Mouse (Mus musculus): ENCODE measurements around the gene Boc.

The Boc gene

GRCm38 (mm10) chr16:44558471-44559329 is at the start of gene Boc:
Boc (minus strand) TSS chr16:44558897.
- no peak for DNase-seq (ENCODE audit: low spot score)

DNA sequence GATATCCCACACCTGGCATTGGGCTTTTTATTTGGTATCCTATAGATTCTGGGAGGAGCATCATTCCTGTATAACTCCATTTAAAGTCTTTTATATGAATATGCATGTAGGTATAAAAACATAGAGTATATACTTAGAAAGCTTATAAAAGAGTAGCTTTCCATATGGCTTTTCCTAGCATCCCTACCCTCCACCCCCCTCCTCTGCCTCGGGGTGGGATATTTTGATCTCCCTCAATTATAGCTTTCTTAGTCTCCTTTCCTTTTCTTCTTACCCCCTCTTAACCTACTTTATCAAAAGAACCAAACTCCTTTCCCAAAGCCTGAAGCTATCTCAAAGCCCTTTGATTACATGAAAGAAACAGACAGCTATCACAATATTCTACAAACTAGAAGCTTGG is 47.9 kb upstream of the Boc start:
- DNase-seq (ENCODE audit: low spot score): no peak

DNA sequence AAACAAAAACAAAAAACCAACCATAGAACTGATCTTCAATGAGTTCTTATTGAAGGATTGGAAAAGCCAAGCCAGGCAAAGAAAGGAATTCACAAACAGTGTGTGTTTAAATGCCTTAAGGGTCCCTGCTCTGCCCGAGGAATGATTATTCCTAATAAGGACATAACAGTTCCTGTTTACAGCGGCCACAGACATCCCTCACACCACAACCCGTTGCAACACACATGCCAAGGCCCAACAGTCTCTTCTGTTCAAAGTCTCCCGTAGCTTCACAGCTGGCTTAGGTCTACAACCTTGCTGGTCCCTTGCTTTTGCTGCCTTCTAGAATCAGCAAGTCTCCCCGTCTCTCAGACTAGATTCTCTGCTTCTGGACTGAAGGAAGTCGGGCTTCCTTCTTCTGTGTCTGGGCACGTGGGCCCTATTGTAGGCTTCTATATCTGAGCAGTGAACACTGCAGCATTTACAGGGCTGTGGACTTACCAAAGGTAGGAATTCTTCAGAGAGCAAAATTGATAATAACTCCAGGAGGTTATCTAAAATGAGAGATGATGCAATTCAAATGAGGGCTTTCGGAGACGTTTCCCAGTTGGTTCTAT is 45.4 kb upstream of the Boc start:
- DNase-seq (ENCODE audit: low spot score): no peak

GRCm38 (mm10) chr16:44601999-44602794 is 43.5 kb upstream of the Boc start:
- DNase-seq (ENCODE audit: low spot score): no peak

GRCm38 (mm10) chr16:44601182-44601581 is 42.5 kb upstream of the Boc start:
- DNase-seq (ENCODE audit: low spot score): no peak

GRCm38 (mm10) chr16:44597106-44597806 is 38.6 kb upstream of the Boc start:
- DNase-seq (ENCODE audit: low spot score): no peak

DNA sequence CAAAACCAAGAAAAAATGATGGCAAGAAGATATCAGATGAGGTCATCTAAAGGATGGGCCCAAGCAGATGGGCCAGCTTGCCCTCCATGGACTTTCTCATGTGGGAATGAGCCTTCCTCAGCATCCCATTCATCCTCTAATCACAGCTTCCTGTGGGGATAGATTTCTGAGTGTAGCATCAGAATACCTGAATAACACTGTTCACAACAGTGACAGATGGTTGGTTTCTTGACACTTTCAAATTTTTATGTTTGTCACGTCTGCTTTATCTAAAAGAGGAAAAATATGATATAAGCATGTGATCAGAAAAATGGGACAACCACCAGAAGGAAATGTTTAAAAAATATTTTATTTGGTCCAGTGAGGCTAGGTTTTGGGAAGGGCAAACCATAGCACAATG is 30.8 kb upstream of the Boc start:
- DNase-seq (ENCODE audit: low spot score): no peak

DNA sequence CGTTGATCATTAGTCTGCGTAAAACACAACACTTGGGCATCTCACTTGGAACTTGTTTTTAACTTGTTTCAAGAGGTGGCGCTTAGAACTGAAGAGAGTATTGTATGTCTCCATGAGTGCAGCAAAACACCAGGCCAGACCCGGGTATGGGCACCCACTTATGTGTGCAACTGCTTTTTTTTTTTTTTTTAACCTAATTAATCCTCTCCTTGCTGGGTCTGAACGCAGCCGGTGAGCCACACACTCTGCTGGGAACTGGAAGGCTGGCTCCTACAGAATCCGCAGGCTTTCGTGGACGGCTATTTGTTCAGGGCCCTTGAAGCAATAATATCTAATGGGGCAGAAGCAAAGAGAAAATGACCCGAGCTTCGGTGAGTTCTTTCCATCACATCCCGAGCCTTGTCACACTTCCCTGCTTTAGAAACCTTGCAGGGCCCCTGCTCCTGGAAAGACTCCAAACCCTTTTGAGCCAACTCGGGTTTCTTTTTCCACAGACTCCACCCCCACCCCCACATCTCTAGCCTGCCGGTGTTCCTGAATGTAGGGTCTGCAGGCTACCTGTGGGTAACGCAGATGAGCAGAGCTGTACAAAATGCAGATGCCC is 20.8 kb upstream of the Boc start:
- DNase-seq (ENCODE audit: low spot score): no peak

DNA sequence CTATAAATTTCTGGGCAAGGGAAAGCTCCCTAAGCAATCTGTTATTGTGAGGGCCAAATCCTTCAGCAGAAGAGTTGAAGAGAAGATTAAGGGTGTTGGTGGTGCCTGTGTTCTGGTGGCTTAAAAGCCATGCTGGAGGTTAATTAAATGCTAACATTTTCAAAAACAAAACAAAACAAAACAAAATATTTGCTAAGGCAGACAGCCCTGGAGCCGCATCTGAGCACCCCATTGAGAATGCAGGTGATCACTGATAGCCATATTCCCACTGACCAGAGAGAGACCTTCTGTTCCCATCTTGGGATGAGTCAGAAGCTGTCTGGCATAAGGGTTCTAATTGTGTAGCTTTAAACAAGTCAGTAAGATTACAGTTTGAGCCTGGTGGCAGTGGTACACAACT is 19.9 kb upstream of the Boc start:
- no peak for DNase-seq (ENCODE audit: low spot score)

- DNase-seq (ENCODE audit: low spot score): no peak
Measured at GRCm38 (mm10) chr16:44568056-44568455, 9.4 kb upstream of the Boc start.

- no peak for DNase-seq (ENCODE audit: low spot score)
Measured at GRCm38 (mm10) chr16:44565328-44566210, 6.9 kb upstream of the Boc start.

- no peak for DNase-seq (ENCODE audit: low spot score)
Measured at GRCm38 (mm10) chr16:44564359-44564758, 5.7 kb upstream of the Boc start.

DNA sequence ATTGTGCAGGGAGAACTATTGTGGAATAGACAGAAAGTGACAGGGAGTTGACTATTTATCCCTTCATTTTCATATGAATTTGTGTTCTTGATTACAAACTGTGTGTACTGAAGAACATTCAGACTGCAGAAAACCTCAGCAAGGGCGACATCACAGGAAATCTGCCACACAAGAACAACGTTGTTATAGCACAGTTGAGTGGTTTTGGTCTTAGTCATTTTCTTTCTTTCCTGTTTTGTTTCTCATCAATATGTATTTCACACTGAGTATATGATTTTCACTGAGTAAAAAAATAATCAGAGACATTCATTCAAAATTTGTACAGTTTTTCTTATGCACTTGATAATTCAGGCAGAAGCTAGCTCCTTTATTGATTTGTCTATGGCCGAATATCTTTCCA is 3.4 kb upstream of the Boc start:
- no peak for DNase-seq (ENCODE audit: low spot score)

DNA sequence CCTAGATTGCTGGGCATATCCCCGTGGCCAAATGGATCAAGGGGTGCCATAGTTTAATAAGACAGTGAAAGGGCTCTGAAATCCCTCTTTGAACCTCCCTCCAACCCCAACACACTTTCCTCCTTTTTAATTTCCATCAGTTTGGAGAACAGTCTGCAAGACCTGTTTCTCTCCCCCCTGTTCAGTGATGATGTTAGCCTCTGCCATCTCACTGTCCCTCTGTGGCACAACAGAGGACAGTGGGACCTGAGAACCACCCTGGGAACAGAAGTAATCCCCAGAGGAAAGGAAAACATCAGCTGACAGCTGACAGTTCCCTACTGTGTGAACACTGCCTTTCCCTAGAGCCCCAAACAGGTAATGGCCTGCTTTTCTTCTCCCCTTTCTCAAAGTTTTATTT is 1.5 kb upstream of the Boc start:
- no peak for DNase-seq (ENCODE audit: low spot score)

DNA sequence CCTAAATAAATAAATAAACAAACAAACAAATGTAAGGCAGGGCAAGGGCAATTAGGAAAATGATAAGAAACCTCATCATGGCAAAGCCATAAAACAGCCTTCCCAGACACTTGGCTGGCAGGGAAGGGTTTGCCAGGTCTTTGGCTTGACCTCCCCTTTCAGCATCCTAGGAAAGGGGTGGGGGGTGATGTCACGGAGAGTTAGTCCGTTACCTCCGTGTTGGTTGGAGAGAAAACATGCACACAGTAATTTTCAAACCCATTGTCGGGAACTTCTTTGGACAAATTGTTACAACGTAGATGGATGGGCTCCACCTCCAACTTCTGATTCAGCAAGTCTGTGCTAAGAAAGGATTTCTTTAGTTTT is 616 bp upstream of the Boc start:
- DNase-seq (ENCODE audit: low spot score): no peak

- no peak for DNase-seq (ENCODE audit: low spot score)
Measured at GRCm38 (mm10) chr16:44557661-44558470, 831 bp downstream of the Boc start.

DNA sequence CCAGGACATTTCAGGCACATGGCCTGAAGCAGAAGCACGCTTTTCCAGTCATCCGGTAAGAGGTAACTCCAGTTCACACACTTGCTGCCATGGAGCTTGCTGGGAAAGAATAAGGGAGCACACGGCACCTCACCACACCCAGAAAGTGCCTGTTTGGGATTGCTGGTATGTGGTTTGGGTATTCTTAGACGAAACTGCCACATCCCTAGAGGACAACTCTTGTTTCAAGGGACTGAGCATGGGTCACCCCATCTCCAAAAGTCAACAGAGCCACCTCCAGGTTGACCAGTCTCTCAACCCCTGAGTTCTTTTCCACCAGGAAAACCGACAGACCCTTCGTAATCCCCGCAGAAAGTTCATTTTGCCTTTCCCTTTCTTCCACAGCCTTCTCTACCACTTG is 1.6 kb downstream of the Boc start:
- no peak for DNase-seq (ENCODE audit: low spot score)

DNA sequence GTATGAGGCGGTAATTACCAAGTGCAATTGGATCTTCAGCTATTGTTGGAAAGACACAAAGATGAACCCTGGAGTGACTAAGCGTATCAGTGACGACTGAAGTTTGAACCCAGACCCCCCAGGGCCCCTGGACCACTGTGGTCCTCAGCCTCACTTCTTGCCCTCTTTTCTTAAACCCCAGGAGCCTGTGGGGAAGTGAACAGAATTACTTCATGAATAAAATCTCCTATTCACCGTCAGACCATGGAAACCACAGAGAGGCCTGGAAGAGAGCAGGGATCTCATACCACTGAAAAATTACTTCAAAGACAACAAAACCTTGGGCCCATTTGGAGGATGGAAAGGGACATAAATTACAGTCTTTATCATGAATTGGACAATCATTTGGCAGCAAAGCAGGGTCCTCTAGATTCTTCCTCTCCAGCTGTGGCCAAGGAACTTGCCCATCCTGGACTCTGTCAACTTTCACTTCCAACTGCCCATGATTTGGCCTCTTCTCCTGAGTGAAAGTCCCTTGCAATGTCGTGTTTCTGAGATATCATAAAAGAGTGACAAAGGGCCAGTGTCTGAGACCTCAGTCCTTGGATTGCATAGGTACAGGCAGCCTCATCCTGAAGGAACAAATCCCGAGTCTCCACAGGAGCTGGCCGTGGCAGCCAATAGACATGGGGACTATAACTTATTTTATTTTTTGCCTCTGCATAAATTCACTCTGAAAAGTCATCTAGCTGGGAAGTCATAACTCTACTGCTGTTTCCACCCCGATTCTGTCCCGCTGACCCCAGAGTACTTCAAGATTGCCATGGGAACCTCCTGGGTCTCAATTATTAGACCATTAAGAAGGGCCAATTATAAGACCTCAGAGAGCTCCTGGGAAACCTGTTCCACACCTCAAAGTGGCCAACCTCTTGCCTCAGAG is 2.6 kb downstream of the Boc start:
- no peak for DNase-seq (ENCODE audit: low spot score)

DNA sequence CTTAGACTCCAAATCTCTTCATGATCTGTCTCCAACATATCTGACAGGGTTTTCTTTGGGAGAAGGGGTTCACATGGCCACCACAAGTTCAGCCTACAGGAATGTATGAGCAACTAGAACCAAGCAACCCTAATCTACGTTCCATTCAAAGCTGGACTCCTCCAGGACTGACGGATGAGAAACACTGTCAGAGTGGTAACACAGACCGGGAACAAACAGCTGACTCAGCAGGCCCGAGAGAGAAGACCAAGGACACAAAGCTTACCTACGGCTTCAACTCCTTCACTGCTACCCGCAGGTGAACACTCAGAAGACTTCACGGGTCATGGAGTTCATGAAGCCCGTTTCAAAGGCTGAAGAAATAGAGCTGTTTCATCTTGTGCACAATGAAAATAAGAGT is 4.8 kb downstream of the Boc start:
- DNase-seq (ENCODE audit: low spot score): no peak
